Mouse (Mus musculus) ES-E14 (cell line): ENCODE results near the gene Rab40c. TPM values are rescaled to one million over a fixed set of nuclear protein-coding genes. Genes with fewer than 3 reads are reported as not detected.

Source experiments
- DNase-seq: peaks from one replicate; pipeline ENCODE4 v3.0.0-alpha.2; 2013; ENCODE audit warnings: low read depth, low spot score
- H3K27ac ChIP-seq: 2 replicates; pipeline ENCODE4 v1.5.1; 2012; ENCODE audit warnings: low read depth, mild to moderate bottlenecking, low read length, moderate library complexity, mixed read lengths; ENCODE audit not compliant: poor library complexity, insufficient read depth, severe bottlenecking
- H3K36me3 ChIP-seq: 2 replicates; pipeline ENCODE4 v1.6.1; 2012; ENCODE audit warnings: mild to moderate bottlenecking, low read length, moderate library complexity, mixed read lengths; ENCODE audit not compliant: control insufficient read depth, poor library complexity, insufficient read depth, severe bottlenecking
- H3K4me1 ChIP-seq, 2 experiments: fragments of 150-350 bp in 1 of 2; sonication (generic) in 1 of 2; 2 replicates each; pipeline ENCODE4 v1.6.1; 2012; ENCODE audit warnings: low read length in 2 of 2, mild to moderate bottlenecking in 1 of 2, mixed read lengths in 1 of 2; ENCODE audit not compliant: control insufficient read depth in 2 of 2, insufficient read depth in 2 of 2, poor library complexity in 1 of 2
- H3K4me3 ChIP-seq, 2 experiments: fragments of 150-350 bp in 1 of 2; sonication (generic) in 1 of 2; 2 replicates each; pipeline ENCODE4 v1.5.1; 2012; ENCODE audit warnings: low read length in 2 of 2, low read depth in 1 of 2, mild to moderate bottlenecking in 1 of 2, mixed read lengths in 1 of 2; ENCODE audit not compliant: insufficient read depth in 1 of 2, poor library complexity in 1 of 2, severe bottlenecking in 1 of 2
- H3K9ac ChIP-seq: 2 replicates; pipeline ENCODE4 v1.6.1; 2012; ENCODE audit warnings: low read depth, mild to moderate bottlenecking, low read length, mixed read lengths; ENCODE audit not compliant: poor library complexity, insufficient read depth, severe bottlenecking
- H3K9me3 ChIP-seq: fragments of 150-350 bp; sonication (generic); 2 replicates; pipeline ENCODE4 v1.6.1; 2012; ENCODE audit warnings: low read depth, mild to moderate bottlenecking, low read length; ENCODE audit not compliant: control insufficient read depth, insufficient read depth
- CHD2 ChIP-seq: IDR thresholded peaks from 2 replicates; pipeline ENCODE4 v1.6.1; 2014; ENCODE audit warnings: mild to moderate bottlenecking, low read depth, low read length, inconsistent platforms
- HCFC1 ChIP-seq: IDR thresholded peaks from 2 replicates; pipeline ENCODE4 v1.6.1; 2012; ENCODE audit warnings: low read length, inconsistent platforms, borderline replicate concordance; ENCODE audit not compliant: insufficient read depth
- MAFK ChIP-seq: IDR thresholded peaks from 2 replicates; pipeline ENCODE4 v1.6.1; 2014; ENCODE audit warnings: mild to moderate bottlenecking, low read depth, low read length, inconsistent platforms; ENCODE audit not compliant: insufficient read depth
- ZC3H11A ChIP-seq: IDR thresholded peaks from 2 replicates; pipeline ENCODE4 v1.6.1; 2012; ENCODE audit warnings: low read depth, mild to moderate bottlenecking, inconsistent platforms, low read length, borderline replicate concordance
- ZNF384 ChIP-seq: IDR thresholded peaks from 2 replicates; pipeline ENCODE4 v1.6.1; 2012; ENCODE audit warnings: low read depth, low read length, inconsistent platforms
- in situ Hi-C, 2 experiments: fragments of 600-800 bp; cut with MboI; formaldehyde crosslinking; loops; one replicate each; pipeline ENCODE4 v1.15.1; 2025; ENCODE audit warnings: low sequenced_read_pairs in 2 of 2, inconsistent platforms in 1 of 2; ENCODE audit not compliant: unreplicated experiment in 2 of 2
- total RNA-seq: library from RNA; depleted of rRNA; stranded (reverse); fragments of 300-350 nt; gene quantifications from 2 replicates; pipeline ENCODE4 v1.2.3, GENCODE M21; 2012

Gene Rab40c
- total RNA-seq, 1 experiment: 15.7 TPM

- in situ Hi-C loops: no loop called here
- no peak for TF ChIP-seq CHD2
- TF ChIP-seq ZNF384: no peak
- TF ChIP-seq HCFC1: no peak
- TF ChIP-seq MAFK: no peak
- TF ChIP-seq ZC3H11A: no peak
- peaks cover 51% of the 10 kb centered on the region for H3K36me3 ChIP-seq
- peaks cover 2 to 26% of the 10 kb centered on the region in 2 experiments; a peak in 1 of 4 replicates for H3K4me1 ChIP-seq
- H3K27ac ChIP-seq: no peak overlapping the region
- H3K9me3 ChIP-seq: no peaks in the 10 kb centered on the region
- no peak for DNase-seq
- H3K4me3 ChIP-seq: no peak overlapping the region
- H3K9ac ChIP-seq: no peak overlapping the region
Measured at GRCm38 (mm10) chr17:25835301-25835700, 84.2 kb downstream of the Rab40c start.

GRCm38 (mm10) chr17:25834595-25835222 is 84.8 kb downstream of the Rab40c start:
- no peak overlapping the region for H3K9ac ChIP-seq
- no peaks in the 10 kb centered on the region for H3K9me3 ChIP-seq
- peaks cover 2 to 26% of the 10 kb centered on the region in 2 experiments; a peak in 1 of 4 replicates for H3K4me1 ChIP-seq
- peaks cover 50% of the 10 kb centered on the region for H3K36me3 ChIP-seq
- TF ChIP-seq CHD2 (no peak), ZNF384 (no peak), MAFK (no peak), HCFC1 (no peak), ZC3H11A (no peak)
- H3K4me3 ChIP-seq: no peak overlapping the region
- no peak overlapping the region for H3K27ac ChIP-seq
- in situ Hi-C loops: no loop called here
- no peak for DNase-seq

- in situ Hi-C loops: no loop called here
- Histone ChIP-seq H3K9ac (peak overlapping the region; percentile 91), H3K4me1 (peaks cover 2 to 26% of the 10 kb centered on the region in 2 experiments; a peak in 1 of 4 replicates), H3K9me3 (no peaks in the 10 kb centered on the region), H3K27ac (no peak overlapping the region), H3K36me3 (peaks cover 46% of the 10 kb centered on the region), H3K4me3 (peak overlapping the region; percentile 83 to 97)
- DNase-seq: no peak
- TF ChIP-seq ZNF384 (no peak), HCFC1 (no peak), CHD2 (no peak), MAFK (no peak), ZC3H11A (no peak)
Measured at GRCm38 (mm10) chr17:25833961-25834594, 85.4 kb downstream of the Rab40c start.

GRCm38 (mm10) chr17:25833291-25833663 is 86.2 kb downstream of the Rab40c start, which contains the start of gene Stub1:
Gene Stub1 (minus strand): TSS chr17:25833404.
- Histone ChIP-seq H3K27ac (peak within 1 kb of the TSS; percentile 86), H3K4me3 (peak within 1 kb of the TSS; percentile 96 to 97), H3K9me3 (no peaks in the 10 kb centered on the region), H3K9ac (peak within 1 kb of the TSS; percentile 97), H3K36me3 (peaks cover 42% of the 10 kb centered on the region), H3K4me1 (peaks cover 2 to 29% of the 10 kb centered on the region in 2 experiments; a peak in 1 of 4 replicates)
- in situ Hi-C loops: no loop called here
- DNase-seq: peak; percentile 80
- TF ChIP-seq ZC3H11A (no peak), CHD2 (no peak), HCFC1 (no peak), ZNF384 (no peak), MAFK (no peak)
